Mouse (Mus musculus) liver (tissue): ENCODE measurements around the gene Mroh7.

Experiments
- DNase-seq: peaks from one replicate; pipeline ENCODE4 v3.0.0-alpha.2; 2020; ENCODE audit warnings: mixed read lengths

The Mroh7 gene

DNA sequence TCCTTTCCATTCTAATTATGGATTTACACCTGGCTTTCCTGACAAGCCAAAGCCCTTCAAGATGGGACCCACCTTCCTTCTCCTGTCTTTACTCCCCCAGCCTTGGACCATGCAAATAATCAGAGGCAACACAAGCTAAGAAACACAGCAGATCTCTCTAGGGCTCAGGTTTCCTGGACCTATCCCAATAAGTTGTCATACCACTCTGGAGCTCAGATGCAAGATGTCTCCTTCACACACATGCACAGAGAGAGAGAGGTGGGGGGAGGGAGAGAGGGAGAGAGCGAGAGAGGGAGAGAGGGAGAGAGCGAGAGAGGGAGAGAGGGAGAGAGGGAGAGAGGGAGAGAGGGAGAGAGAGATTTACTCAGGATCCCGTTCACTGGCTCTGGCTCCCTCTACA lies 98.4 kb downstream of the Mroh7 start:
- DNase-seq, result no peak
